Mouse (Mus musculus) natural killer cell, adult 2 months (primary cell): Measurements from ENCODE around the gene Gstt2.
"Not testable (repeated sequence)": the region's sequence is repeated elsewhere in the genome, so short reads cannot be mapped to it uniquely, and the experiment has no call there.

Experiments used
- DNase-seq, 2 experiments: peaks; one replicate each; pipeline ENCODE4 v3.0.0; 2022; ENCODE audit warnings: low spot score in 2 of 2

The Gstt2 gene

GRCm38 (mm10) chr10:75855416-75855981, 18.3 kb upstream of the Gstt2 start:
- DNase-seq = no peak

DNA sequence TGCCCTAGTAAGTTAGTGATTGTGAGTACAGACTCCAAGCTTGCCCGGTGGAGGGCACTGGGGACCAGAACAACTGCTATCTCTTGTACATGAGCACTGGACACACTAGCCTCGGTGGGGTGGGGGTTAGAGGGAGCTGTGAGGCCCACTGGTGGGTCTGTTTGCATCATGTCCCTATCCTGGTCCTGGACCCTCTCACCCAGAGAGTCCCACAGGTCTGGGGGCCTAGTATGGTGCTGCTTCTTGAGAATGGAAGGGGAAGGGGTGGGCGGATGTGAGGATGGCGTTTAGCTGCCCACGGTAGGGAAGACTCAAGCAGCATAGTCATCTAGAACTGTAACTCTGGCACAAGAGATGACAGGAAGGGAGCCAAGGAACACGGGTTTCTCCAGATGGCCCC, 17.6 kb upstream of the Gstt2 start:
- no peak for DNase-seq

DNA sequence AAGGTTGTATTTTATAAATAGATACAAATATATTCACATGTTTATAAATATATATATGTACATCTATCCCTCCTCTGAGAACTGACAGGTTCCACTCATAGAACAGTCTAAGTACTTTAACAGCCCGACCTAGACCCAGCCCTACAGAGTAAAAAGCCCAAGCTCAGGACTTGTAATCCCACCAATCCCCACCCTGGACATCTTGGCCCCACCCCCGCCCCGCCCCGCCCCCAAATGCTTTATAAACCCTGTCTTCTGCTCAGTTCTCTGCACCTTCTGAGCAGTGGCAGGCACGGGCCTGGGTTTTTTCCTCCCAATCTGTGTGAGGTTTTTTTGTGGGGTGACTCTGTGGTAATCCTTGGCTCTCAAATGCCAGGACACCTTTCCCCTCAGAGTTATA, 16.9 kb upstream of the Gstt2 start:
- DNase-seq = no peak

GRCm38 (mm10) chr10:75853452-75853851, 16.2 kb upstream of the Gstt2 start:
- peak; percentile 74 to 84 for DNase-seq

DNA sequence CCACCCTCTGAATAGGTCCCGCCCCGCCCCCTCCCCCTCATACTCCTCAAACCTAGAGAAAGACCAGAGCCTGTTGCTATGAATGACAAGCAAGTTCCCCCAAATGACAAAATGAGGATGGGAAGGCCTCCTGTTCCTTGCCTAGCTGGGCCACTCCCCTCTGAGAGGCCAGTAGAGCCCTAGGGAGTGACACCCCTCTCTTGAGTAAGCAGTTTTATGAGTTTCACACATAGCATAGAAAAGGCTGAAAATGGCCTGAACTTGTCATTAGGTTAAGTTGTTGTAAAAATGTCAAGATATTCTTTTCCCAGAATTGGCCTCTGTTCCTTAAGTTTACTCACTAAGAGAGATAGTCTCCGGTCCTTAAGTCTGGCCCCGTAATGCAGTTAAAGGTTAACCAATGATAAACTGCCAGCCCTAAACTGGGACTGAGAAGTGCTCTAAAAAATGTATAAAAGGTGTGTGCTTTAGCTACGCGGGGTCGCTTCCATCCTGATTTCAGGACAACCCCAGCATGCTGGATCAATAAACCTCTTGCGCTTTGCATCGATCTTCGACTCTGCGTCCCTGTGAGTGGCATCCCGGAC, 15.4 kb upstream of the Gstt2 start:
- DNase-seq = no peak

DNA sequence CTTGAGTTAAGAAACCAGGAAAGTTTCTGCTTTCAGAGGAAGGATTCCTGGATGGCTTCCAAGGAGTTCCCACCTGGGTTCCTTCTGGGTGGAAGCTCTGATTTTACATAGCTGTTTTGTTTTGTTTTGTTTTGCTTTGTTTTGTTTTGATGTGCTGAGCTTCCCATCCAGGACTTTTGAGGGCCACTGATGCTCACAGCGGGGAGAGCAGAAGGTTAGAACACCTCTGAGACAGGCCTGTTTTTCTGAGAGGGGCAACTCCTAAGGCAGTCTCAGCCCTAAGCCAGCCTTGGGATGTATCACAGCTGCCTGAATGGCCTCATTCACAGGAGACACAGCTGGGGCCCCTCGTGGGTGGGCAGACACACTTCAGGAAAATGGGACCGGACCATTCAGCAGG, 14.5 kb upstream of the Gstt2 start:
- no peak for DNase-seq

- DNase-seq = no peak
These were observed 13.9 kb upstream of the Gstt2 start for GRCm38 (mm10) chr10:75851076-75851475.

DNA sequence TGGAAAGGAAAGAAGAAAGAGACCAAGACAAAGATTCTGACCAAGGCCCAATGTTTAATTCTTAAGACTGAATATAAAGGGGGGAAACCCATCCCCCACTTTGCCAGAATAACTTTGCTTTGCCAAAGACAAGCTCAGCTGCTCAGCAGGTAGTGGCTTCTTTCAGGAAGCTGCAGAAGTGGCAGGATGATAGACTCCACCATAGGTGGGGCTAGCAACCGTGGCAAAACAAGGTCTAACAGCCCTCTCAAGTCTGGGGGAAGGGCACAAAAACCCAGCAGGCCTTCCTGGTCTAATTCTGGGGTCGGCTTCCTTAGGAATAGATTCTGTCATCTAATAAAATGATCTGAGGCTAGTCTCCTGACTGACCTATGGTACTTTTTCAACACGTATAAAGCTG, 11.2 kb upstream of the Gstt2 start:
- no peak for DNase-seq

DNA sequence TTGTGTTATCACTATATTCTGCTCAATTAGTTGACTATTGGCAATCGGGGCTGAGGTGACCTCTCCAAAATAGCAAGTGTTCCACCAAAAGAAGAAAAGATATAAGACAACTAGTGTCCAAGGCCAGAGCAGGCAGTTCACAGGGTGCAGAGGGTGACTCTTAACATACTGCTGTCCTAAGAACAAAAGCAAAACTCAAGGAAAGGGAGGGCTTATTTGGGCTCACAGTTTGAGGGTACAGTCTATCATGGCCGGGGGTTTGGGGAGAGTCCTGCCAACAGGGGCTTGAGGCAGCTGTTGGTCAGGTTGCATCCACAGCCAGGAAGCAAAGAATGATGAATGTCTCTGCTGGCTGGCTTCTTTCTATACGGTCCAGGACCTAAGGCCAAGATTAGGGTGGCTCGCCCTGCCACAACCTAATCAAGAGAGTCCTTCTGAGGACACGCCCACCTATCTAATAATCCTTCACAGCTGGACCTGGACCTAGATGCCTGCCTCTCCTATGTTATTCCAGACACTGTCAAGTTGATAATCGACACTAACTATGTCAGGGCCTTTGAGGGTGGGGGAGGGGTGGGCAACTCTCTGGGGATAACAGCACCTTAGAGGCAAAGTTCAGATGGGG, 8.2 kb upstream of the Gstt2 start:
- no peak for DNase-seq

- no peak for DNase-seq
These were observed 7.6 kb upstream of the Gstt2 start for GRCm38 (mm10) chr10:75844800-75845199.

GRCm38 (mm10) chr10:75843898-75844297, 6.7 kb upstream of the Gstt2 start:
- DNase-seq = not testable (repeated sequence)

- no peak for DNase-seq
These were observed 1.9 kb upstream of the Gstt2 start for GRCm38 (mm10) chr10:75839092-75839491.

- DNase-seq = peak; percentile 41 to 71
These were observed 1.3 kb downstream of the Gstt2 start for GRCm38 (mm10) chr10:75835761-75836531.

GRCm38 (mm10) chr10:75835307-75835706, 1.9 kb downstream of the Gstt2 start:
- DNase-seq = peak; percentile 46 to 83

- DNase-seq = no peak
These were observed 2.5 kb downstream of the Gstt2 start for GRCm38 (mm10) chr10:75834721-75835120.

DNA sequence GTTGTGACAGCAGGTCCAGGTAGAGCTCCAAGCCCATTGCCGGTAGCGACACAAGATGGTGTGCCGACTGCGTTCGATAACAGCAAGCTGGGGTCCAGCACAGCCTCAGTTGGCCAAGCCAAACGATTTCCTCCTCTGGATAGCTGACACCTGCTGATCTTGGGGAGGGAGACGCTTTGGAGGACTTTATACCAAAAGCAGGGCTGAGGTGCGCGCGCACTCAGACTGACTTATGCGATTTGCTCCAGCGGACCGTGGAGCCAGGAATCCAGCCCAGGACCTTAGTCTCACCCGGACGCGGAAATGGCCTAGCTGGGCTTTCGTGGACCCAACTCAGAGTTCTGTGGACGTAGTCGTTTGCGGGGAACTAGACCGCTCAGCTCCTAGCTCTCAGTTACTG, 3.0 kb downstream of the Gstt2 start:
- peak; percentile 34 to 64 for DNase-seq

DNA sequence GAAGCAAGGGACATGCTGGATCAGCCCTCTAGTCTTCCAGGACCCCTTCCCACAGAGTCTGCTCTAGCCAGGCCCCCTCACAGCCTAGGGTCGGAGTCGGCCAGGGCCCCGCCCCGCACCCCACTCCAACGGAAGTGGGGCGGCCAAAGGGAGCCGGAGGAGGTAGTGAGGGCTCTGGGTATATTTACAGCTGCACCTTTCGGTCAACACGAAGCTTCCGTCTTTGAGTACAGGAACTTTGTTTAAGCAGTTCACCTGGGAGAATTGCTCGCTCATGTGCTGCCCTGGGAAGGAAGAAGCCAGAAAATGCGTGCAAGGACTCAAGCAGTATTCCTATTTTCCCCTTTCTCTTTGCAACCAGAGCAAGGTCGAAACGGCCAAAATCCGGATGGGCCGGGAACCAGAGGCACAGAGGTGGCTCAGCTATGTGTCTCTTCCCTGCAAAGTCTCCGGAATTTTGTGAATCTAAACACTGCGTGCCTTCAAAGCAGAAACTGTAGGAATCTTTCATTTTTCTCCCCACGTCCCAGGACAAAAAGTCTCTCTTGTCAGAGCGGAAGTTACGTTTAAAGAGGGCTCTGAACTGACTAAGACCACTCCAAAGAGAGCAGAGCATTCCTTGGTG, 3.7 kb downstream of the Gstt2 start:
- peak; percentile 23 to 29 for DNase-seq

GRCm38 (mm10) chr10:75832272-75832895, 4.8 kb downstream of the Gstt2 start:
- peak; percentile 25 to 70 for DNase-seq

DNA sequence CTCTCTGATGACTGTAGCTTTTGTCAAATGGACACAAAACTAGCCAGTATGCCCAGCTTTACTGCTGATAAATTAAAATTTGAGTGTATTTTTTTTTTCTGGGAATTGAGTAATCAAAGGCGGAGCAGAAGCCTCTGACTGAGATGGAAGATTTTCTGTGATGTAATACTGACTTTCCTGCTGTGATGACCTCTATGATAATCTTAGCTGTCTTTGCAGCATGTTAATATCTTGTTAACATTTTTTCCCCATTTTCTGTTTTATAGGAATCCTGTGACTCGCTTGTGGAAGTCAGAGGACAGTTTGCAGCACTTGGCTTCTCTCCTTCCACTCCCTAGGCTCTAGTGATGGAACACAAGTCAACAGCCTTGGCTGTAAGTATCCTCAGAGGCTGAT, 7.0 kb downstream of the Gstt2 start:
- DNase-seq = no peak

GRCm38 (mm10) chr10:75829529-75830274, 7.5 kb downstream of the Gstt2 start:
- DNase-seq = no peak

DNA sequence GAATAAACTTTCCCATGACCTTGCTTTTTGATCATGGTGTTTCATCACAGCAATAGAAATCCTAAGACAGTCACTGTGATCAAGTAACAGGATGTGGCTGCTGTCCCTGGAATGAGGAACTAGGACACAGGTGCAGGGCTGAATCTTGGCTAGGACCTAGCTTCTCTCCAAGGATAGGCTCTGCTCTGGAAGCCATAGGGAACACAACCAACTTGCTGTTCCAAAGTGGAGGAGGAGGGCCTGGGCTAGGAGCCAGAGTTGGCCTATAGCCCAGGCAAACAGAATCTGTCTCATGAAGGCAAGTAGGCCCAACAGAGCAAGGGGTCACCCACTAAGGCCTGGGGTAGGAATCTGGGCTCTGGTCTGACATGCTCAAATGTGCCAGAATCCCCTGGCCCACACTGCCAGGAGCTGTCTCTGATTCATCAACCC, 8.7 kb downstream of the Gstt2 start:
- DNase-seq = no peak
